Mouse (Mus musculus) spleen, postnatal 14 days (tissue): ENCODE measurements around the gene Usp50.

ENCODE experiments used
- DNase-seq, 2 experiments: peaks; one replicate each; pipeline ENCODE4 v3.0.0; 2021 to 2022; ENCODE audit warnings: low spot score in 2 of 2

Gene Usp50

DNA sequence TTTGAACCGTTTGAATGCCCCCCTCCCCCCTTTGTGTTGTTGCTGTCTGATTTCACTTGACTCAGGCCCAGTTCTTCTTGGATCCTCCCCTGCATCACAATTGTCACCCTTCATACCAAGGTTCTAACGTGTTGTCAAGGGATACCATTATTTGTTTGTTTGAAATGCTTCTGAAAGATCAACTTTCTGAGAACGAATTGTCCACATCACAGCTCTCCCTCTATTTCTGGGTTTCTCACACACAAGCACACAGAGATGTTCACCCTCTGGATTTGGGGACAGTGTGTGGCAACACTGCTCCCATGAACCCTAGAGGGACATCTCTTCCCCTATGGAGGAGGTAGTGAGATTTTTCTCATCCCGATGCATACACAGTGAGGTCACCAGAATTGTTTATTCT is at the start of gene Usp50:
TSS of gene Usp50 (minus strand) at position 101 of the 400 bp plus-strand sequence.
- DNase-seq = no peak

DNA sequence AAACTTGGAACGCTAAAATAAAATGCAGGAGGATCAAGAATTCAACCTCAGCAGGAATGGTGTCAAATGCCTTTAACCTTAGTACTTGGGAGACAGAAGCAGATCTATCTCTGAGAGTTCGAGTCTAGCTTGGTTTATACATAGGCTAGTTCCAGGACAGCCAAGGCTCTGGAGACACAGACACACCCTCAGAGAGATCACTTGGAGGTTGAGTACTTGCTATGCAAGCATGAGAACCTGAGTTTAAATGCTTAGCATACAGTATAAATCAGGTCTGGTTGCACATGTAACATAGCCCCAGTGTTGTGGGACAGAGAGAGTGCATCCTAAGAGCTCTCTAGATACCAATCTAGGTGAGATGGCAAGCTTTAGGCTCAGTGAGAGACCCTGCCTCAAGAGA is 34.1 kb upstream of the Usp50 start:
- DNase-seq = no peak

DNA sequence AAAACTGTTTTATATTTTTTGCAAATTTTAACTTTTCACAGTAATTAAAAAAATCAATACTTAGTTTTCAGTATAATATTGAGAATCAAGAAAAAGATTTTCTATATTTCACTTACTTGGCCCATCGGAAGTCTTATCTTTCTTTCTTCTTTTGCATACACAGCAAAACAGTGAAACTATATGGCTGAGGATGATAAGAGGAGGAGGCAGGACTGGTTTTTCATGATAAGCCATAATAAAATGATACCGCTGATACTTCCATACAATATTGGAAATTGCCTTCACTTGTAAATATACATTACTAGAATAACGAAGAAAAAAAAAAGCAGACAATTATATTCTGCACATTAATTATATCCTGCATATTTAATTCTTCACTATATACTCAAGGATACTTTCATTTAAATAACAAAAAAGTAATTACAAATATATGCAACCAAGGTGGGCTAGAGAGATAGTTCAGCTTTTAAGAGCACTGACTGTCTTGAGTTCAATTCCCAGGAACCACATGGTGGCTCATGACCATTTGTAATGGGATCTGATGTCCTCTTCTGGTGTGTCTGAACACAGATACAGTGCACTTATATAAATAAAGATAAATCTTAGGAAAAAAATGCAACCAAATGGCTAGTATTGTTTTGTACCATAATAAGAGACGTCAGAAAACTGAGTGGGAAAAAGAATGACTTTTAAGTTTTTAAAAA is 33.5 kb upstream of the Usp50 start:
- no peak for DNase-seq

DNA sequence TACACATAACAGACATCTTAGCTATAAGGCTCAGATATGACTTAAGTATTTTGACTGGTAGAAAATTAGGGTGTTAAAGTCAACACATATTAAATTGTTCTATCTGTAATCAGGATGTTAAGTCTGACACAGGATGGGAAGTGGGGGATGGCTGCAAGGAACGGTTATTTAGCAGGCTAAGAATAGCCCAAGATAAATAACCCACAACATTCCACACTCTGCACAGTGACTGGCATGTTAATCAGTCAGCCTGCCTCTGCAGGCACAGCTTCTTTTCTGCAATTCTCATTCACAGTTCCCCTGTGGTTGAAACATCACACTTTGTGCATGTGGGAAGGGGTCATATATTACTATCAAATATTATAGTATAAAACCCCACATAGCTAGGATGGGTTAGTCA is 32.6 kb upstream of the Usp50 start:
- DNase-seq = no peak

DNA sequence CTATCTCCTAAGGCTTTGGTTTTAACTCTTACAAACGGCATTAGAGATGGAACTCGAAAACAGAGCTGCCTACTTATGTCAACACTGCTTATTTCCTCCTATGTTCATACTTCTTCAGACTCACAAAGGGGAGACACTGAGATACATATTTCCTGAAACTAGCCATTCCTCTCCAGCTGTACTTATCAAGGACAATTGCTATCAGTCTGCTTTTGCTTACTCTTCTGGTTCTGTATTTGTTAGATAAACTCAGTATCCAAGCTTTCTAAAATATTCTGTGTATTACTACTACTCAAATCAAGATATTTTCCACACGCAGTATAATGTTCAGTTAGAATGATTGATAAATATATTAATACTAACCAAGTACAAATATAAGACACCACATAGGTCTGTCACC is 18.7 kb upstream of the Usp50 start:
- DNase-seq = no peak

DNA sequence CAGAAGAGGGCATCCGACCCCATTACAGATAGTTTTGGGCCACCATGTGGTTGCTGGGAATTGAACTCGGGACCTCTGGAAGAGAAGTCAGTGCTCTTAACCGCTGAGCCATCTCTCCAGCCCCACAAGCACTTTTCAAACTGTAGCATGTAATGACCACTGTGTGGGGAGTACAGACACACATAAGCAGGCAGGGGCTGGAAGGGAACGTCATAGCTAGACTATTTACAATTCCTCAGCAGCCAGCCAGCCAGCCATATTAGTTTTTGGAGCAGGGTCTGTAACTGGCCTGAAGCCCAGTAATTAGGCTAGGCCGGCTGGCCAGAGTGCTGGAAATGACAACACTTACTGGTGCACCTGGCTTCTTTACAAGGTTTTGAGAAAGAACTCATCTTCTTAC is 15.2 kb upstream of the Usp50 start:
- no peak for DNase-seq

DNA sequence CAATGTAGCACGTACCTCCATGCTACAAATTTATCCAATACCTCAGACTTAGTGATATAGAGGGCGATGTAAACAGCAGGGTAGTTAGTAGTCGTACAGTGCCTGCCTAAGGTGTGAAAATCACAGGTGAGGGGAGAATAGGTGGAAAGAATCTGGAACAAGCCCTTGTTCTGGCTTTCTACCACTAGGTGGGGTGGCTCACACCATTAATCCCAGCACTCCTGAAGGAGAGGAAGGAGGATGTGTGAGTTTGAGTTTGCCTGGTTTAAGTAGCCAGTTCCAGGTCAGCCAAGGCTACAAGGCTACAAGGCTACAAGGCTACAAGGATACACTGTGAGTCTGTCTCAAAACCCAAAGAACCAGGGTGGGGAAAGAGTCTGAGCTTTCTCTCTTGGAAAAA is 12.4 kb upstream of the Usp50 start:
- DNase-seq = no peak

DNA sequence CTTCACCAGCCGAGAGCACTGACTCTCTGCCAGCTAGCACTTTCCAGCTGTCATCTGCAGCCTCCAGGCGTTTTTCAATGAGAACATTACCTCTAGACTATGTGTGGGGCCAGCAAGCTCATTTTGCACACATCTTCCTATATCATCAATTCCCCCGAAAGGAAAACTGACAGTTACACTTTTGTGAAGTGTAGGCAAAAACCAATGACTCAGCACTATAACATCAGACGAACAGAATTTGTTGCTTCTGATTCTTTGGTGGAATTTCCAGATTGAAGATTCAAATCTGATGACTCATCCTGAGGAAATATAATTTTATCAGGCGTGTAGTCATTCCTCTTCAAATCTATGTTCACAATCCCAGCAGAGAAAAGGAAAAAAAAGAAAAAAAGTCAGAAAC is 9.3 kb upstream of the Usp50 start:
- DNase-seq = no peak

DNA sequence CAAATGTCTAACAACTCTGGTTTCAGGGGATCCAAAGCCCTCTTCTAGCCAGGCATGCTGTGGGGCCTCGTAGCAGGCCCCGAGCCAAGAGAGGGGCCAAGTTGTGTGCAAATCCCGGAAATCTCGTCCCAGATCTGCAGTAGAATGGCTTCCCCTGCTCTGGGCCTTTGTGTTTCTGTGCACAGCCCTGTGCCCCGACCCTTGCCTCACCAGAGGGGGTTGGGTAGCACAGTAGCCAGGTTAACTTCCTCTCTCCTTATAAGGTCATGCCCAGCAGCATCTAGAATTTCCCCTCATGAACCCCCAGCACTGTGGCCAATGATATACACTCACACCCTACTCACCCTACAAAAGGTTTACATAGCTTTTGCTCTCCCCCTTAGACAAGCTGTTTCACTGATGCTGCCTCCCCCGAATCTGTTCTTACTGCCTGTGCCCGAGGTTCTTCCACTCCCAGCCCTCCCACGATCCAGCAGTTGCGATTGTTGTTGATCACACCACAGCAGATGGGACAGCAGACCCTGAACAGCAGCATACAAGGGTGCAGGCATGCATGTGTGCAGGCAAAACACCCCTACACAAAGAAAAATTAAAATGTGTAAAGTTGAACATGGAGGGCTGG is 4.6 kb upstream of the Usp50 start:
- no peak for DNase-seq

DNA sequence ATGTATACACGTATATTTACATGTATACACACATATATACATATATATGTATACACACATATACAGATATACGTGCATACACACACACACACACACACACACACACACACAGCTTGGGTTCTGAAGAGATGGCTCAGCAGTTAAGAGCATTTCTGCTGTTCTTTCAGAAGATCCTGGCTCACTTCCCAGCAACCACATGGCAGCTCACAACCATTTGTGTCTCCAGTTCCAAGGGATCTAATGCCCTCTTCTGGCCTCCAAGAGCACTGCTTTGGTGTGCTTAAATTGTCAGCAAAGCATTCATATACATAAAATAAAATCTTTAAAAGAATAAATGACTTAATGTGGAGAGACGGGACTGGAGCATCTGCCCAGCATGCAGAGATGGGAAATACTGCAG is 837 bp downstream of the Usp50 start:
- DNase-seq = no peak

DNA sequence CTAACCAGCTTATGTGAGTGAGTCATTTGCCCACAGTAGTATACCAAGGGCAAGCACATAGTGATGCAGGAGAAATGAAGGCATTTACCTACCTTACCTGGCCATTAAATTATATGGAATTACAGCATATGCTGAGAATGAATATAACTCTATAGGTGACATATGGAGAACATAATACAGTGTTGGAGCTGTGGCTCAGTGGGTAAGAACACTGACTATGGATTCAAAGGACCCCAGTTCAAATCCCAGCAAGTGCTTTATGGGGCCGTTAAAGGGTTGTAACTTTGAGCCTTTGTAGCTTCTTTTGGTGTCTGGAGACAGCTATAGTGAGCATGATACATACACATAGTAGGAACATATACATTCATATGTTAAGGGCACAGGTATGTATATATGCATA is 1.8 kb downstream of the Usp50 start:
- DNase-seq = no peak

DNA sequence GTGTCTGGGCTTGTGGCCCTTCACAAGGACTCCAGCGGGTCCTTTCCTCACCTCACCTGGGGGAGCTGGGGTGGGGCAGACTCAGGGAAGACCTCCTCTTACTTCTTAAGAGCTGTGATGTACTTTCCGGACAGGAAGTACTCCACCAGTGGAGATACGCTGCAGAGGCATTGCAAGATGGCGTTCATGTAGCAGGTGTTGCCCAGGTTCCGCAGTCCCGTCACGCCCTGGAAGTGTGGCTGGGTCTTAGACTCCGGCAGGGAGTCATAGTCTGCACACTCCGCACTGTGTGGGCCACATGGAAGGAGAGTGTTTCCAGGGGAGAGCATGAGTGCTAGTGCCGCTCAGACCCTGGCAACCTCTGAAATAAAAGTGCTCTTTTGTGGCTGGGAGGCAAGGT is 3.0 kb downstream of the Usp50 start:
- no peak for DNase-seq

DNA sequence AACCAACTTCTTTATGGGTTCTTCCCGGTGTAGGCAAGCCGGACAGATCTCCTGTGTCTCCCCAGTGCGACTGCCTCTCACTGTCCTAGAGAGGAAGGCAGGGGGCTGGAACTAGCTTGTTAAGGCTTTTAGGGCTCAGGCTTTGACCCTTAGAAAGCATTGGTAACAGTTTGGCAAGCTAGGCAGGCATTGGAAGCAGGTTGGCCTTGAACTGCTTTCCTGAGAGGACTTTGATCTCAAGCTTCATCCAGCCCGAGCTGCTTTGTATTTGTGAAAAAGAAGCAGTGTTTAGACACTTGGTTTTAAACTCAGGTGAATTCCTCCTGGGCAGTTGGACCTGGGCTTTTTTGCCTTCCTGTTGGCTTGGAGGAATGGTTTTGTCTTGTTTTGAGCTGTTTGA is 4.5 kb downstream of the Usp50 start:
- DNase-seq = no peak

DNA sequence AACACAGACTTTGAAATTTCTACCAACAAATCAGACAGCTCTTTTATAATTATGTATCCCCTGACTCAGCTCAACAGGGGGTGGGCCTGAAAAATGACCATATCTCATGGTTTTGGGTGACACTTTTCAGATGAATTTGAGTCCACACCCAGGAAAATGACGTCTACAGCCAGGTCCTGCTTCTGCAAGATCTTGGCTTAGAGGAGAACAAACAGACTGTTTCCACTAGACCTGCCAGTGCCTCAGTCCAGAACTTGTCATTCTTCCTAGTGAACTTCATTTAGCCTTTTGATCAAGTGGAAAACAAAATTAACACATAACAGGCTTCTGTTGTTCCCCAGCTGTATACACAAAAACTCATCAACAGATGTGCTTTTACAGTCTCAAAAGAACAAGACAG is 6.9 kb downstream of the Usp50 start:
- DNase-seq = no peak

DNA sequence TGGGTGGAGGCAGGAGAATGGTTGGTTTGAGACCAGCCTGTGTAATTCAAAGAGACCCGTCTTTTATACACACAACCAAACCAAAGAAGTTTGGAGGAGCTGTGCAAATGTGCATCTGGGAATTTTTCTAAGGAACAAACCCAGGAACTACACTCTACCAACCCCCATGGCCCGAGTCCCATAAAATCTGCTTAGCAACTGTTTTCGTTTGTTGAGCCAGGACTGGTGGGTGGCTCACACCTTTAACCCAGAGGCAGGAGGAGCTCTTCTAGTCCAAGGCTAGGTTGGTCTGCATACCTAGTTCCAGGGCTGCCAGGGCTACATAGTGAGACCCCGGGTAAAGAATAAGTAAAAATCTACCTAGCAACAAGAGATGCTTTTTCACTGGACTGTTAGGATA is 7.3 kb downstream of the Usp50 start:
- no peak for DNase-seq

DNA sequence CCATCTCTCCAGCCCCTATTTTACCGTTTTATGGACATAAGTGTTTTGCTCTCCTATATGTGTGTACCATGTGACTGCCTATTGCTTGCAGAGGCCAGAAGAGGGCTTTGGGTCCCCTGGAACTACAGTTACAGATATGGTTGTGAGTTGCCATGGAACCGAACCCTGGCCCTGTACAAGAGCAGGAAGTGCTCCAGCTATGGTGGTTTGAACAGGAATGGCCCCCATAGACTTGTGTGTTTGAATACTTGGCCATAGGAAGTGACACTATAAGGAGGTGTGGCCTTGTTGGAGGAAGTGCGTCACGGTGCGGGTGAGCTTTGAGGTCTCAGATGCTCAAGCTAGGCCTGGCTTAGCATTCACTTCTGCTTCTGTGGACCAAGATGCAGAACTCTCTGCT is 11.1 kb downstream of the Usp50 start:
- DNase-seq = no peak

DNA sequence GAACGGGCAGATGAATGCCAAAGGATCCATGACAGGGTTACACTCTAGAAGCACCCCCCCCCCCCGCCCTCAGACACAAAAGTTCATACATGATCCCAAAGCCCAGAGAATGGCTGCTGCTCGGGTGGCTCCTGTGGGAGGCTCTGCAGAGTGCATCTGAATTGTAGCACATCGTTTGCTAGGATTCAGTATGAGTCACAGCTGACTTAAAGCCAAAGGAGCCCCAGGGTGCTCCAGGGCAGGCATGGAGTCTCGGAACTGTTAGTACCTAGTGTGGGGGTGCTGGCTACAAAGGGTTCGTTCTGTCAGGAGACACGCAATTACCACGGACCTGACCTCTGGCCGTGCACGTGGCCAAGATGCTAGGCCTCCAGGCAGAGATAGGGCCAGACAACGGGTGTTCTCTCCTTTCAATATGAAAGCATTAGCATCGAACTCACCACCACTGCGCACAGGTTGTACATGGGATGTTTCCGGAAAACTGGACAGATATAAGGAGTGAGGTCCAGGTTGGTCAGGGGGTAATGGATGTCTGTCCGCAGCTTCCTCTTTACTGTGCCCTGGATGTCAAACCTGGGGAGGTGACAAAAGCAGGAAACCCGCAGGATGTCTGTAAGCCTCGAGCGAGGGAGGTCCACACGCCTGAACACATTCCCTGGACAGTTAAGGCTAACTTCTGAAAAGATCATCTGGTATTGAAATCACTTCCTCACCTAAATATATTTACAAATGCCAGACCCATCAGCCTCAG is 13.7 kb downstream of the Usp50 start:
- no peak for DNase-seq

DNA sequence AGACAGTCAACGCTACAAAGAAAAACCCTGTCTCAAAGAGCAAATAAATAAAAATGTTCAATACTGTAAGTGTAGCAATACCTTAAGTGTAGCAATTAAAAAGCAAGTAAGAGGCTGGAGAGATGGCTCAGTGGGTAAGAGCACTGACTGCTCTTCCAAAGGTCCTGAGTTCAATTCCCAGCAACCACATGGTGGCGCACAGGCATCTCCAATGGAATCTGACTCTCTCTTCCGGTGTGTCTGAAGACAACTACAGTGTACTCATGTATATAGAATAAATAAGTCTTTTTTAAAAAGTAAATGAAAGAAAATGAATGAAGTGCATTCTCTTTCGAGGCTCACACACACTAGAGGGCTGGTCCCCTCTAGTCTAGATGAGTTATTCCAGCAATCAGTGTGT is 15.1 kb downstream of the Usp50 start:
- DNase-seq = no peak

DNA sequence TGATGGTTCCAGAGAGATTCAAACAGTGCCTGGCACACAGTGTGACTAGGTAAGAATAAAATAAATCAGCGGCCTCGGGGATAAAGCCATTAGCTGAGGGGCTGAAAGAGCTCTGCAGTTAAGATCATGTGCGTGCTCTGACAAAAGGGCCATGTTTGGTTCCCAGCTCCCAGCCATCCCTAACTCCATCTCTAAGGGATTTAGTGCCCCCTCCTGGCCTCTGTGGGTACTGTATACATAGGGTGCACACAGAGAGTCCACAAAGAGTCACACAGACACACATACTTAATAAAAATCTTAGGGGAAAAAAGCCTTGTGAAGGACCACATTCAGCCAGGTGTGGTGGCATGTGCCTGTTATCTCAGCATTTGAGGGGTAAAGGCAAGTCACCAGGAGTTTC is 15.7 kb downstream of the Usp50 start:
- DNase-seq = no peak

DNA sequence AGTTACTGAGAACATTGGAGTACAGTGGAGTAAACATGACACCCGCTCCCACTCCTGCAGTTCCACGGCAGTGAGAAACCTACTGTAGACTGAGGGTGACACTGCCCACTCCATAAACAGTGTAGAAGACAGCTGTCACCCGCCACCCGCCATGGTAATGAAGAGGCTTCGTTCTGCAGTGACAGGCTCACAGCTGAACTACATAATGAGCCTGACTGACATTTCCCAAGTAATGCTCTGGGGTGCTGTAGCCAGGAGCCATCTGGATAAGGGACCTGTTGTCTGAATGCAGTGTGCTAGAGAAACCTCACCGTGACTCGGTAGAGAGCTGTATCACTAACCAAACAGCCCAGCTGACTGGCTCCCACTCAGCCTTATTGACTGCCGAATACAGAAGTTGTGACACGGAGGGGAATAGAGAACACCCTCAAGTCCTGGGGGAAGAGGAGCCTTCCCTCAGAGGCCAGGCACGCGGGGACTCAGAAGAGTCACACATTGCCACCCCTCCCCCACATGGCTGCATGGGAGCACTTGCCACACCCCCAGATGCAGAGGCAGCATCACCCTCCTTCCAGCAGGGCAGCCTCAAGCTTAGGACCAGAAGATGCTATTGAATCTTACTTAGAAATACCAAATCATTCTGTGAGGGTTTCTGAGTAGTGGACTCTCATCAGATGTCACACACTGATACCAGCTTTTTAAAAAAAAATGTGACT is 17.2 kb downstream of the Usp50 start:
- DNase-seq = no peak

DNA sequence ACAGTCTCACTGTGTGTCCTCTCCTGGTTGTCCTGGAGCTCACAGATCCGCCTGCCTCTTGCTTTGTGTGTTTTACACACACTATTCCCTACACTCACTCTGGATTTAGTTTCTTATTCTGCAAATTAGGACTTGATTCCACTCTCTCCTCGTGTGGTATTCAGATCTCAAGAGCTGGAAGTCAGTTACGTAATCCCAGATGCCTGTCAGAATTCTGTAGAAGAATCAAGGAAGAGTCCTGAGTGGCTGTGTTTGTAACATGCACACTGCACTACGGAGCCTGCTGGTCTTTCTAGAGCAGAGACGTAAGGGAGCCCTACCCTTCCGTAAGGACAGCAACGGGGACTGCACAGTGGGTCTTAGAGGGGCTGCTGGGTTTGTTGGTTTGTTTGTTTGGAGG is 23.9 kb downstream of the Usp50 start:
- no peak for DNase-seq

DNA sequence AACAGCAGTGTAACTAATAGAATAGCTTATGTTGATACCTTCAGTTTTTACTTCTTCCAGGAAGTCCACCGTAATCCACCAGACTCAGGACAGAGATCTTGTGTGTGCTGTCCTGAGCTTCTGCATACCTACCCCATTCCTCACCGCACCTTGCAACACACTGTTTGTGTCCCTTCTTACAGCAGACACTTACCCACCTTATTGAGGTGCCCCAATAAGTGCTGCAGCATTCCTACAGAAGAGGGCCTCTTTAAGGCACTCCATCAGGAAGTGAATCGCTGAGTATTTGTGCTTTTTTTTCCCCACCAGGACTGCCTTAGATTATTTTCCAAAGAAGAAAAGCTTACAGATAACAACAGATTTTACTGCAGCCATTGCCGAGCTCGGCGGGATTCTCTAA is 27.6 kb downstream of the Usp50 start:
- DNase-seq = no peak

DNA sequence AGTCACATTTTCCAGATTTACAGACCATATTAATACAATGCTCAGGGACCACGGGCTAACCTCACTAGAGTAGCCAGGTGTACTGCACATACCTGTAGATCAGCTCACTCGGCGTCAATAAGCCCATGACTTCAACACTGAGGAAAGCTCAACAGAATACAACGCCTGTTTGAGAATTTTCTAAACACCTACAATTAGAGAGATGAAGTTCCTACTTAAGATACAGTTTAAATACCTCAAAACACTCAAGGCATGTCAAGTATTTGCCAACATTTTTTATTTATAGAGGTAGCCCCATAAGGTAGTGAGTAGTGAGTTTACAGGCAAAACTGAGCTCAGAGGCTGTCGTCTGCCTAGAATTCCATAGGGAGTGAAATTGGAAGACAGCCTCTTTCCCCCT is 39.9 kb downstream of the Usp50 start:
- no peak for DNase-seq
